ENCODE assay signal across 13 mouse cellular contexts in genomic region chr11:4835436-4835835, GRCm38 (mm10).
"Had no signal": no experiment of that assay in that cellular context is flagged by ENCODE, and none has a peak within 500 bp of the region (broad histone marks: within the 10 kb centered on the region; RNA-seq: fewer than 3 reads in every experiment).

No protein-coding gene starts in this region.

- H3K36me3 ChIP-seq: limb, embryonic 13.5 days; liver, embryonic 13.5 days; midbrain, embryonic 12.5 days had no signal

- H3K4me1 ChIP-seq: limb, embryonic 13.5 days; midbrain, embryonic 12.5 days had no signal

- H3K4me3 ChIP-seq: layer of hippocampus, adult 2 months; limb, embryonic 13.5 days; liver, embryonic 13.5 days; midbrain, embryonic 12.5 days had no signal

- H3K27ac ChIP-seq: kidney, postnatal 0 days; layer of hippocampus, adult 2 months; limb, embryonic 13.5 days; liver, embryonic 13.5 days; midbrain, embryonic 12.5 days; stomach, postnatal 0 days had no signal

- DNase-seq: kidney, adult 8-10 months; kidney, postnatal 36 days; left cerebral cortex, postnatal 4 days; liver, embryonic 13.5 days; lung, adult 18-20 months; thymus, postnatal 4 days had no signal

- H3K27me3 ChIP-seq: limb, embryonic 13.5 days; liver, embryonic 13.5 days; midbrain, embryonic 12.5 days had no signal

- ATAC-seq: intestine, postnatal 0 days; midbrain, embryonic 16.5 days had no signal

- H3K9ac ChIP-seq: limb, embryonic 13.5 days; liver, embryonic 13.5 days; midbrain, embryonic 12.5 days had no signal

- H3K4me2 ChIP-seq: limb, embryonic 13.5 days; liver, embryonic 13.5 days; midbrain, embryonic 12.5 days had no signal

- H3K9me3 ChIP-seq: limb, embryonic 13.5 days; liver, embryonic 13.5 days; midbrain, embryonic 12.5 days had no signal
